Mouse (Mus musculus) stomach, embryonic 15.5 days (tissue): Measurements from ENCODE around the gene Ccp110. TPM values are rescaled to one million over a fixed set of nuclear protein-coding genes. Genes with fewer than 3 reads are reported as not detected.

Experiments
- ATAC-seq: fragments of 200-750 bp; cut with Nextera tagmentation; 2 replicates; pipeline ENCODE4 v1.8.0; 2017; ENCODE audit warnings: low read depth, moderate number of reproducible peaks, moderate TSS enrichment; ENCODE audit not compliant: insufficient read depth, low FRiP score
- H3K27ac ChIP-seq: fragments of 300-500 bp; sonication (generic); 2 replicates; pipeline ENCODE4 v1.5.1; 2015; ENCODE audit warnings: mild to moderate bottlenecking, inconsistent platforms
- H3K27me3 ChIP-seq: fragments of 300-500 bp; sonication (generic); replicated peaks from 2 replicates; pipeline ENCODE4 v1.6.1; 2015; ENCODE audit warnings: inconsistent platforms
- H3K36me3 ChIP-seq: fragments of 300-500 bp; sonication (generic); 2 replicates; pipeline ENCODE4 v1.6.1; 2015; ENCODE audit warnings: inconsistent platforms
- H3K4me1 ChIP-seq: fragments of 300-500 bp; sonication (generic); 2 replicates; pipeline ENCODE4 v1.6.1; 2015; ENCODE audit warnings: inconsistent platforms
- H3K4me2 ChIP-seq: fragments of 300-500 bp; sonication (generic); 2 replicates; pipeline ENCODE4 v1.6.1; 2015; ENCODE audit warnings: mild to moderate bottlenecking, inconsistent platforms
- H3K4me3 ChIP-seq: fragments of 300-500 bp; sonication (generic); replicated peaks from 2 replicates; pipeline ENCODE4 v1.5.1; 2015; ENCODE audit warnings: inconsistent platforms
- H3K9ac ChIP-seq: fragments of 300-500 bp; sonication (generic); 2 replicates; pipeline ENCODE4 v1.6.1; 2015; ENCODE audit warnings: inconsistent platforms
- H3K9me3 ChIP-seq: fragments of 300-500 bp; sonication (generic); 2 replicates; pipeline ENCODE4 v1.6.1; 2016; ENCODE audit warnings: inconsistent platforms
- WGBS: fragments of 180-500 bp; shearing (Covaris S2); methylation state at CpG from one replicate; pipeline ENCODE4 v1.1.7; 2015; 5-methylcytosine and 5-hydroxymethylcytosine counted together
- polyA plus RNA-seq: library from polyadenylated mRNA; unstranded; fragments of >200 nt; fragmentation: Nextera tagmentation; extraction: Ambion mirVana; gene quantifications from 2 replicates; pipeline ENCODE4 v1.2.1, GENCODE M21; 2015

Gene Ccp110
- polyA plus RNA-seq, 1 experiment from 2014 or later = 11.9 TPM

GRCm38 (mm10) chr7:118704001-118704850 is 8.1 kb upstream of the Ccp110 start:
- peak; percentile 29; the same call in 1 of the 2 replicates for ATAC-seq
- Histone ChIP-seq H3K4me2 (peak overlapping the region; percentile 76), H3K4me3 (peak overlapping the region; percentile 82), H3K27ac (0 out of 2 replicates have a peak overlapping the region, but pooled peaks have one; percentile 86), H3K36me3 (no peaks in the 10 kb centered on the region), H3K9me3 (no peaks in the 10 kb centered on the region), H3K27me3 (no peaks in the 10 kb centered on the region), H3K9ac (no peak overlapping the region; the same call in 1 of the 2 replicates), H3K4me1 (peaks cover 16% of the 10 kb centered on the region; the same call in 1 of the 2 replicates)
- 74% methylated on average over 9 of the region's 9 CpGs for WGBS

- Histone ChIP-seq H3K9ac (peak within 1 kb of the TSS; percentile 84), H3K9me3 (no peaks in the 10 kb centered on the region), H3K27ac (peak within 1 kb of the TSS; percentile 86), H3K36me3 (no peaks in the 10 kb centered on the region), H3K4me3 (peak within 1 kb of the TSS; percentile 82), H3K27me3 (no peaks in the 10 kb centered on the region), H3K4me2 (peak within 1 kb of the TSS; percentile 76), H3K4me1 (peaks cover 16% of the 10 kb centered on the region; the same call in 1 of the 2 replicates)
- peak; percentile 86 for ATAC-seq
- under 1% methylated on average over 66 of the region's 66 CpGs for WGBS
These were observed 7.0 kb upstream of the Ccp110 start, which contains the start of gene Gde1 for GRCm38 (mm10) chr7:118705101-118705961. Gene Gde1, minus strand, starts transcription at chr7:118705778.

GRCm38 (mm10) chr7:118706051-118706450 is 6.3 kb upstream of the Ccp110 start:
- H3K27ac ChIP-seq = 0 out of 2 replicates have a peak overlapping the region, but pooled peaks have one; percentile 86
- H3K9ac ChIP-seq = no peak overlapping the region
- ATAC-seq = no peak
- 27% methylated on average over 6 of the region's 6 CpGs for WGBS
- H3K4me2 ChIP-seq = peak overlapping the region; percentile 76
- no peaks in the 10 kb centered on the region for H3K9me3 ChIP-seq
- no peaks in the 10 kb centered on the region for H3K27me3 ChIP-seq
- no peaks in the 10 kb centered on the region for H3K36me3 ChIP-seq
- H3K4me3 ChIP-seq = peak overlapping the region; percentile 82
- peaks cover 16% of the 10 kb centered on the region; the same call in 1 of the 2 replicates for H3K4me1 ChIP-seq

GRCm38 (mm10) chr7:118706488-118706887 is 5.9 kb upstream of the Ccp110 start:
- Histone ChIP-seq H3K4me3 (no peak overlapping the region), H3K36me3 (no peaks in the 10 kb centered on the region), H3K27ac (no peak overlapping the region), H3K4me2 (no peak overlapping the region), H3K4me1 (peaks cover 16% of the 10 kb centered on the region; the same call in 1 of the 2 replicates), H3K9ac (no peak overlapping the region), H3K27me3 (no peaks in the 10 kb centered on the region), H3K9me3 (no peaks in the 10 kb centered on the region)
- 92% methylated on average over 5 of the region's 5 CpGs for whole genome bisulfite sequencing
- ATAC-seq = no peak

- WGBS = 59% methylated on average over 2 of the region's 2 CpGs
- peaks cover 16% of the 10 kb centered on the region; the same call in 1 of the 2 replicates for H3K4me1 ChIP-seq
- H3K4me2 ChIP-seq = no peak overlapping the region
- H3K36me3 ChIP-seq = no peaks in the 10 kb centered on the region
- H3K9me3 ChIP-seq = no peaks in the 10 kb centered on the region
- no peak overlapping the region for H3K27ac ChIP-seq
- ATAC-seq = no peak
- no peak overlapping the region for H3K9ac ChIP-seq
- no peaks in the 10 kb centered on the region for H3K27me3 ChIP-seq
- no peak overlapping the region for H3K4me3 ChIP-seq
These were observed 5.1 kb upstream of the Ccp110 start for GRCm38 (mm10) chr7:118707216-118707615.

GRCm38 (mm10) chr7:118708002-118708401 is 4.3 kb upstream of the Ccp110 start:
- Histone ChIP-seq H3K4me1 (peaks cover 18% of the 10 kb centered on the region; the same call in 1 of the 2 replicates), H3K9ac (no peak overlapping the region), H3K9me3 (no peaks in the 10 kb centered on the region), H3K27ac (no peak overlapping the region), H3K4me3 (no peak overlapping the region), H3K4me2 (no peak overlapping the region), H3K27me3 (no peaks in the 10 kb centered on the region), H3K36me3 (no peaks in the 10 kb centered on the region)
- 74% methylated on average over 4 of the region's 4 CpGs for WGBS
- ATAC-seq = no peak

- Histone ChIP-seq H3K27ac (no peak overlapping the region), H3K4me2 (no peak overlapping the region), H3K36me3 (no peaks in the 10 kb centered on the region), H3K4me1 (peaks cover 6% of the 10 kb centered on the region; the same call in 1 of the 2 replicates), H3K9ac (no peak overlapping the region), H3K4me3 (no peak overlapping the region), H3K9me3 (no peaks in the 10 kb centered on the region), H3K27me3 (no peaks in the 10 kb centered on the region)
- 70% methylated on average over 5 of the region's 5 CpGs for WGBS
- ATAC-seq = no peak
These were observed 1.6 kb upstream of the Ccp110 start for GRCm38 (mm10) chr7:118710776-118711175.

GRCm38 (mm10) chr7:118714873-118715272 is 2.5 kb downstream of the Ccp110 start:
- H3K36me3 ChIP-seq = no peaks in the 10 kb centered on the region
- peaks cover 6% of the 10 kb centered on the region; the same call in 1 of the 2 replicates for H3K4me1 ChIP-seq
- no peak overlapping the region for H3K4me2 ChIP-seq
- no peak overlapping the region for H3K27ac ChIP-seq
- WGBS = 75% methylated on average over 1 of the region's 1 CpGs
- no peak overlapping the region for H3K9ac ChIP-seq
- no peaks in the 10 kb centered on the region for H3K27me3 ChIP-seq
- no peak overlapping the region for H3K4me3 ChIP-seq
- no peak for ATAC-seq
- no peaks in the 10 kb centered on the region for H3K9me3 ChIP-seq

- no peak overlapping the region for H3K4me3 ChIP-seq
- ATAC-seq = no peak
- H3K36me3 ChIP-seq = peaks cover 12% of the 10 kb centered on the region; the same call in 1 of the 2 replicates
- H3K9me3 ChIP-seq = no peaks in the 10 kb centered on the region
- peaks cover 2% of the 10 kb centered on the region; the same call in 1 of the 2 replicates for H3K4me1 ChIP-seq
- H3K4me2 ChIP-seq = no peak overlapping the region
- H3K27me3 ChIP-seq = no peaks in the 10 kb centered on the region
- no peak overlapping the region for H3K27ac ChIP-seq
- whole genome bisulfite sequencing = 93% methylated on average over 4 of the region's 4 CpGs
- no peak overlapping the region for H3K9ac ChIP-seq
These were observed 5.7 kb downstream of the Ccp110 start for GRCm38 (mm10) chr7:118718066-118718465.

- no peaks in the 10 kb centered on the region for H3K4me1 ChIP-seq
- WGBS = 90% methylated on average over 9 of the region's 9 CpGs
- H3K27ac ChIP-seq = no peak overlapping the region
- H3K27me3 ChIP-seq = no peaks in the 10 kb centered on the region
- no peak for ATAC-seq
- H3K9ac ChIP-seq = no peak overlapping the region
- no peak overlapping the region for H3K4me3 ChIP-seq
- peaks cover 17% of the 10 kb centered on the region; the same call in 1 of the 2 replicates for H3K36me3 ChIP-seq
- no peaks in the 10 kb centered on the region for H3K9me3 ChIP-seq
- no peak overlapping the region for H3K4me2 ChIP-seq
These were observed 11.6 kb downstream of the Ccp110 start for GRCm38 (mm10) chr7:118723927-118724326.

- ATAC-seq = no peak
- no peak overlapping the region for H3K4me2 ChIP-seq
- WGBS = 79% methylated on average over 2 of the region's 2 CpGs
- peaks cover 19% of the 10 kb centered on the region; the same call in 1 of the 2 replicates for H3K36me3 ChIP-seq
- no peaks in the 10 kb centered on the region for H3K4me1 ChIP-seq
- H3K4me3 ChIP-seq = no peak overlapping the region
- H3K9ac ChIP-seq = no peak overlapping the region
- no peaks in the 10 kb centered on the region for H3K27me3 ChIP-seq
- H3K9me3 ChIP-seq = no peaks in the 10 kb centered on the region
- no peak overlapping the region for H3K27ac ChIP-seq
These were observed 13.1 kb downstream of the Ccp110 start for GRCm38 (mm10) chr7:118725459-118725858.
